Mouse (Mus musculus): Measurements from ENCODE around the gene Gm42791.

GRCm38 (mm10) chr5:148960211-148960610, 34.7 kb downstream of the Gm42791 start:
- TF ChIP-seq CTCF (IDR thresholded peaks at IDR 0.05; ENCODE audit: control insufficient read depth, insufficient read depth, insufficient replicate concordance, low read depth, low read length) (no peak), POLR2A (IDR thresholded peaks at IDR 0.05; ENCODE audit: control insufficient read depth, low read depth, low read length) (no peak)

Measured in testis, adult 2 months (tissue).